Mouse (Mus musculus): ENCODE results near the gene Gm17387.
"Not testable (repeated sequence)": the region's sequence is repeated elsewhere in the genome, so short reads cannot be mapped to it uniquely, and the experiment has no call there.

The Gm17387 gene

GRCm38 (mm10) chr7:141016707-141017697, 11.9 kb upstream of the Gm17387 start:
- no peak for DNase-seq

- DNase-seq, result not testable (repeated sequence)
Measured at GRCm38 (mm10) chr7:141017824-141018223, 11.1 kb upstream of the Gm17387 start, which contains the start of gene Ifitm6. Ifitm6 (minus strand) TSS chr7:141017924.

DNA sequence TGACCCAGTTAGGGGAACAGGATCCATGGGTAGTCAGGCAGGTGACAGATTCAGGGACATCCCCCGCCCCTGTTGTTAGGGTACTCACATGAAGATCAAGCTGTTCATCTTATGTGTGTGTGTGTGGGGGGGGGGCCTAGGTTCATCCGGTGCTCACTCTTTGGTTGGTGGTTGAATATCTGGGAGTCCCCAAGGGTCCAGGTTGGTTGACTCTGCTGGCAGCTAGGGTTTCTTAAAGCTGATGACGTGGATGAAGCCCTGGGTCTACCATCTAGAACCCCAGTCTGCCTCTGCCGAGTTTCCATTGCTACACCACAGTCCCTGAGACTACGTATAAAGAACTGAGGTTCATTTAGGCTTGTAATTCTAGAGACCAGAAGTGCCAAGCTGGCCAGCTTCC, 9.9 kb upstream of the Gm17387 start:
- DNase-seq, result no peak

DNA sequence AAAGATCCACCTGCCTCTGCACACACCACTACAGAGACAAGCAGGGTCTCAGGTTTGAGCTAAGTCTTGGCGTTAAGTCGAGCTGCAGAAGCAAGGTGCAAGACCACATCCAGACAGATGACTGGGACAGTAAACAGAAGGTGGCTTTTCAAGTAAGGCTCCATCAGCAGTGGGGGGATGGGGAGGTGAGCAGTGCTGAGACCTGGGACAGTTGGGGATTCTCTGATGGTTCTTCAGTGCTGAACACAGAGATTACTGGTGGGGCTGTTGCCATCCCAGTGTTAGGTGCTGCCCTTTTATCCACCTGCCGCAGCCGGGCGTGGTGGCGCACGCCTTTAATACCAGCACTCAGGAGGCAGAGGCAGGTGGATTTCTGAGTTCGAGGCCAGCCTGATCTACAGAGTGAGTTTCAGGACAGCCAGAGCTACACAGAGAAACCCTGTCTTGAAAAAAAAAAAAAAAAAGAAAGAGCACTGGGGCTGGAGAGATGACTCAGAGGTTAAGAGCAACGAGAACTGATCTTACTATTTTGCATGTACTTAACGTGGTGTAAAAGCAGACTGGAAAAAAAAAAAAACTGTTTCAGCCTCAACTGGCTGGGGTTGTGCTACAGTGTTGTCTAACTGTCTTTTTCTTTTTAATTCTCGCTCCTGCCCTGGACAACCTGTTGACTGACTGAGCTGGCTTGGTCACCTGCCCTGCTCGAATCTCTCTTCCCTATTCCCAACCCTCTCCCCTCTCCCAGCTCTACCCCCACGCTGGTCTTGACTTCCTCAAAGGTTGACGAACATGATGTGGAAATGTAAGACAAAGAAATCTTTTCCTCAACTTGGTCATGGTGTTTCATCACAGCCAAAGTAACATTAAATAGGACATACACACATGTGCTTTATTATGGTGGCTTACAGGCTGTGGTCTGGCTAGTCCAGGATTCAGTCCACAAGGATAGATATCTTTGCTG, 7.2 kb upstream of the Gm17387 start:
- no peak for DNase-seq

GRCm38 (mm10) chr7:141024865-141025838, 3.8 kb upstream of the Gm17387 start:
- no peak for DNase-seq

- DNase-seq, result no peak
Measured at GRCm38 (mm10) chr7:141026097-141026739, 2.7 kb upstream of the Gm17387 start.

GRCm38 (mm10) chr7:141026740-141027098, 2.2 kb upstream of the Gm17387 start:
- no peak for DNase-seq

GRCm38 (mm10) chr7:141030390-141030789, 1.5 kb downstream of the Gm17387 start:
- no peak for DNase-seq

- DNase-seq, result no peak
Measured at GRCm38 (mm10) chr7:141032458-141033167, 3.7 kb downstream of the Gm17387 start.

- DNase-seq, result not testable (repeated sequence)
Measured at GRCm38 (mm10) chr7:141036624-141037023, 7.7 kb downstream of the Gm17387 start.

DNA sequence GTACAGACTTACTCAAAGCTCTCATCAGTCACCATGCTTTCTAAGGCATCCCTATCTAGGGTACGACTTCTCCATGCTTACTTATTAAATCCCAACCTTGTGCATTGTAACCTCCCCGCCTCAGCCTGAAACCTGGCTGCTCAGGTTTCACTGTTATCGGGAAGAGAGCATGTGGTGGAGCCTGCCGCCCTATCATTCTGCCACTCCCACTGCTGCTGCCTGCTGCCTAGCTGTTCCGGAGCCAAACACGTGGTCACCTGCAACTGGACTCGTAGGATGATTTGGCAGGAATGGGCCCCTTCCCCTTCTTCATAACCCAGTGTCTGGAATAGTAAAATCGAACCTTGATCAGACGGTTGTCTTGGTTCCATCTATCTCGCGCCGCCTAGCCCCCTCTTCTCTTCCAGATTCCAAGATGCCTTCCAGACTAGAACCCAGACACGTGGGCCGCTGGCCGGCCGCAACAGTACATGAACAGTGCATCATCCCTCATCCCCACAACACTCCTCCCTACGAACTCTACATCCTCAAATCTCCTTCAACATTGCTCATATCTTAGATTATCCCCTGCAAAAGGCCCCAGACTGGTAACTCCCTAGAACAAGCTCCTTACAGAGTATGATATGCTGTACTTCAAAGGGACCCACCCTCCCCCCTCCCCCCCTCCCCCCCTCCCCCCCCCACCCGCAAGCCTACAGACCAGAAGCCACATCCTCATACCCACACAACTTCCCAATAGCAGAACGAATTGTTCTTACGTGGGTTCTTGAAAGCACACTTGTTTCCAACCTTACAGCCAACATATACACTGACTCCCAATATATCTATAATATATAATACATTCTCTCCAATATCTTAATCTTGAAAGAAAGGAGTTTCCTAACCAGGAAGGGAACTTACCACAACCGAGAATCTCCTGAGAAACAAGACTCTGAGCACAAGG, 9.4 kb downstream of the Gm17387 start:
- no peak for DNase-seq

DNA sequence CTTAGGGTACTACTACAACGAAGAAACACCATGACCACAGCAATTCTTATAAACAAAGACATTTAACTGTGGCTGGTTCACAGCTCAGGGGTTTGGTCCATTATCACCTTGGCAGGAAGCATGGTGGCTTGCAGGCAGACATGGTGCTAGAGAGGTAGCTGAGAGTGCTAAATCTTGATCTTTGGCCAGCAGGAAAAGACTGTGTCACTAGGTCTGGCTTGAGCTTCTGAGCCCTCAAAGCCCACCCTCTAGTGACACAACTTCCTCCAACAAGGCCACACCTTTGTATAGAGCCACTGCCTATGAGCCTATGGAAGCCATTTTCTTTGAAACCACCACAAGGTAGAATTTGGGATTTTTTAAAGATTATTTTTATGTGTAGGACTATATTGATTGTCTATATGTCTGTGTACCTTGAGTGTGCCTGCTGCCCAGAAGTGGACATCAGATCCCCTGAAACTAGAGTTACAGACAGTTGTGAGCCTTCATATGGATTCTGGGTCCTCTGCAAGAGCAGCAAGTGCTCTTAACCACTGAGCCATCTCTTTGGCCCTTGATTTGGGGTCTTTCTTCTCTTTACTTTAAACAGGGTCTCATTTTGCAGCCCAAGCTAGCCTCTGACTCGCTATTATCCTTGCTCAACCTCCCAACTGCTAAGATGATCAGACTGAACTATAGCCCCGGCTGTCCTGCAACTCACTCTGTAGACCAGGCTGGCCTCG, 10.6 kb downstream of the Gm17387 start:
- no peak for DNase-seq

- DNase-seq, result peak; percentile 36 to 51
Measured at GRCm38 (mm10) chr7:141040867-141041606, 12.1 kb downstream of the Gm17387 start.

DNA sequence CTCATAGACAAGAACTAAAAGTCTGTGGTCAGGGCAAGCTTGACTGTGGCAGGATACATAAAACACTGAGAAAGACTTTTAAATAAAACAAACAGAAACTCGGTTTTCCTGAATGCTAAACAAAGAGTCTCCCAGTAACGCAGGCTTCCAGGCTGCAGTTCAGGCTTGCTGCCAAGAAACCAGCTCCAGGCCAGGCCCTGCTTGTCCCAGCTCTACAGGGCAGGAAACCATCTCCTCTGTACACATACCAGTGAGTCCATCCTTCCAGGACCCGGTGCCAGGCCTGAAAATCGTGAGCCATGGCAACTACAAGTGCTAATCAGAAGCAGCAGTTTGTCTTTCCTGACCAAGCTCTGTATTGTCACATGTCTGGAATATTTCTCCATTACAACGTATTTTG, 12.7 kb downstream of the Gm17387 start:
- DNase-seq, result peak; percentile 82 to 89

GRCm38 (mm10) chr7:141042539-141042938, 13.6 kb downstream of the Gm17387 start:
- DNase-seq, result no peak

DNA sequence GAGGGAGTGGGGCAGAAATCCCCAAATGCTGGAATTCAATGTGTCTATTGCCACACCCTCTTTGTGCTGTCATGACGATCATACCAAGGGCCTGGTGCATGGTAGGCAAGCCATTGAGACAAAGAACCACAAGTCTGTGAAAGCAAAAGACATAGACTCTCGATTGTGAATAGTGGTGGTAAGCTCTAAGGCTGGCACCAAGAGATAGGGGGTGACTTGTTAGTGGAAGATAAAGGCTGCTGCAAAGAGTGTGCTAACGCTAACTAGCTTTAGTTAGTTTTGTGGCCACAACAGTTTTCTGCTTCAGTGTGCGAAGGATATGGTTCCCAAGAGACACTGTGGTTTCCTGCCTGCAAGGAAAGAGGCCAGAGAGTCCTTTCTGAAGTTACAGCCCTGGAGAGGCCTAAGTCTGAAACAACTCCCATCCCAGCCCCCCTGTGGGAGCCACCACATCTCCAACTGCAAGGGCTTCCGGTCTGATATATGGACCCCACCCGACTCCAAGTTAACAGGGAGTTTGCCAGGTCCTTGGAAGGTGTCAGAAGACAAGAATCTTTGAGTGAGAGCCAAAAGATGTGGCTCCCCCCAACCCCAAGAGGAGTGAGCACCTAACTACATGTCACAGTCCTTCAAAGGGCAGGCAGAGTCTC, 18.1 kb downstream of the Gm17387 start:
- peak; percentile 57 to 70 for DNase-seq

DNA sequence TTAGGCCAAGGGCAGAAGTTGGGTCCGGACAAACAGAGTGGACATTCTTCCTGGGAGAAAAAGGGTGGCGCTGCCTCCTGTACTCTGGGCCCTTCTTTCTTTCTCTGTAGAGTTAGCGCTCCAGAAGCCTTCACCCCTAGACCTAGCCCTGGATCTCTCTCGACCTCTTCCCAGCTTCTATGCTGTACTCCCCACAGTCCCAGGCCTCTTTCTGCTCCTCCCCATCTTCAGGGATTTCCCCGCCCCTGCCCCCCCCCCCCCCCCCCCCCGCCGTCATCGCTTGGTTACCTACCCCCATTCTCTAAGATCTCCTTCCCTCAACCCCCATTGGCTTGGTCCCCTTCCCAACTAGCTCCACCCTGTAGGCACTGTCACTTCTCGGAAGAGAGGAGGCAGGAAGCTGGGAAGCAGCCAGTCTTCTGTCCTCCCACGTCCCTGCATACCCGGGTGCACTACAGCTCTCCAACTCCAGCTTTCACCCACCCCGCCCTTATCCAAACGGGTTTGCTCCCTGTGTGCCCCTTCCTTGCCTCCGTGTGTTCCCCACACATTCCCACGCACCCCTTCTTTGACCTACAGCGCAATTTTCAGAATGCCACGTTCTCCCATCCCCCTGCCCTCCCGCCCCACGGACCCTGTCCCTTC, 18.8 kb downstream of the Gm17387 start:
- peak; percentile 78 to 88 for DNase-seq

All from kidney, postnatal 4 days (tissue).